Mouse (Mus musculus) thymus, postnatal 36 days (tissue): Measurements from ENCODE around the gene Gm3415.
"Not testable (repeated sequence)": the region's sequence is repeated elsewhere in the genome, so short reads cannot be mapped to it uniquely, and the experiment has no call there.

Experiments used
- DNase-seq, 2 experiments: peaks; one replicate each; pipeline ENCODE4 v3.0.0; 2022; ENCODE audit warnings: mixed read lengths in 2 of 2

Gene Gm3415

DNA sequence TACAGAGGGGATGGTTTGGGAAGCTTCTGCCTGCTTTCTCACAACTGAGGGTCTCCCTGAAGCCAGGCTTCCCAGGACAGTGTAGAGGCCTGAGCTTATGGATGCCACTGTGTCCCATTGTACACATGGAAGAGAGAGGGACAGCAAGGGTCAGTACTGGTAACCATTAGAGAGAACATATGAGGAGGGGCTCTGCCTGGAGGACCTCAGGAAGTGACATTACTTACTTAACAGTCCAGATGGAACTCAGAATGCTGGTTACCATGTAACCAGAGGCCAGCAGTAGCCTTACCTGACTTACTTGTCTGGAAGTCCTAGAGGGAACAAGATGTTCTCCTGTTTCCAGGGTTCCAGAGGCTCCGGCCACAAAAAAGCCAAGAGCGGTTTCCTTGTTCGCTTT is at the start of gene Gm3415:
Gene Gm3415 (plus strand): TSS at position 301 of the 400 bp plus-strand sequence.
- DNase-seq = not testable (repeated sequence)

DNA sequence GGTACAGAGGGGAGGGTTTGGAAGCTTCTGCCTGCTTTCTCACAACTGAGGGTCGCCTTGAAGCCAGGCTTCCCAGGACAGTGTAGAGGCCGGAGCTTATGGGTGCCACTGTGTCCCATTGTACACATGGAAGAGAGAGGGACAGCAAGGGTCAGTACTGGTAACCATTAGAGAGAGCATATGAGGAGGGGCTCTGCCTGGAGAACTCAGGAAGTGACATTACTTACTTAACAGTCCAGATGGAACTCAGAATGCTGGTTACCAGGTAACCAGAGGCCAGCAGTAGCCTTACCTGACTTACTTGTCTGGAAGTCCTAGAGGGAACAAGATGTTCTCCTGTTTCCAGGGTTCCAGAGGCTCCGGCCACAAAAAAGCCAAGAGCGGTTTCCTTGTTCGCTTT is 42.1 kb upstream of the Gm3415 start, which contains the start of gene Gm3402:
Gene Gm3402 (plus strand): TSS at position 301 of the 400 bp plus-strand sequence.
- not testable (repeated sequence) for DNase-seq

DNA sequence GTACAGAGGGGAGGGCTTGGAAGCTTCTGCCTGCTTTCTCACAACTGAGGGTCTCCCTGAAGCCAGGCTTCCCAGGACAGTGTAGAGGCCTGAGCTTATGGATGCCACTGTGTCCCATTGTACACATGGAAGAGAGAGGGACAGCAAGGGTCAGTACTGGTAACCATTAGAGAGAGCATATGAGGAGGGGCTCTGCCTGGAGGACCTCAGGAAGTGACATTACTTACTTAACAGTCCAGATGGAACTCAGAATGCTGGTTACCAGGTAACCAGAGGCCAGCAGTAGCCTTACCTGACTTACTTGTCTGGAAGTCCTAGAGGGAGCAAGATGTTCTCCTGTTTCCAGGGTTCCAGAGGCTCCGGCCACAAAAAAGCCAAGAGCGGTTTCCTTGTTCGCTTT is 30.4 kb upstream of the Gm3415 start, which contains the start of gene Gm3404:
Gene Gm3404 (plus strand): TSS at position 301 of the 400 bp plus-strand sequence.
- not testable (repeated sequence) for DNase-seq

DNA sequence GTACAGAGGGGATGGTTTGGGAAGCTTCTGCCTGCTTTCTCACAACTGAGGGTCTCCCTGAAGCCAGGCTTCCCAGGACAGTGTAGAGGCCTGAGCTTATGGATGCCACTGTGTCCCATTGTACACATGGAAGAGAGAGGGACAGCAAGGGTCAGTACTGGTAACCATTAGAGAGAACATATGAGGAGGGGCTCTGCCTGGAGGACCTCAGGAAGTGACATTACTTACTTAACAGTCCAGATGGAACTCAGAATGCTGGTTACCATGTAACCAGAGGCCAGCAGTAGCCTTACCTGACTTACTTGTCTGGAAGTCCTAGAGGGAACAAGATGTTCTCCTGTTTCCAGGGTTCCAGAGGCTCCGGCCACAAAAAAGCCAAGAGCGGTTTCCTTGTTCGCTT is 18.6 kb upstream of the Gm3415 start, which contains the start of gene Gm3409:
Gene Gm3409 (plus strand): TSS at position 301 of the 400 bp plus-strand sequence.
- DNase-seq = not testable (repeated sequence)

DNA sequence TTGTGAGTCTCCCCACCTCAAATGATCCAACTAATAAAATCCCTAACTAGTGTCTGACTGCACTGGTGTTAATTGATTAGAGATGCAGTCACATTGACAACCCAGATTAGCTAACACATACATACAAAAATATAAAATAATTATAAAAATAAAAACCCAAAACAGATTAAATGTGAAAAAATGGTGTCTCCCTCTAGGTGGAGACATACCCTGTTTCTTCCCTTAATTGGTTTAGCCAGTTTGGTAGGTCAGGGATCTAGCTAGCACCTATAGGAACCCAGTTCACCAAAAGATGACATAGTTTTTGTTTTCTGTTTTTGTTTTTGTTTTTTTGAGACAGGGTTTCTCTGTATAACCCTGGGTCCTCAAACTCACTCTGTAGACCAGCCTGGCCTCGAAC is 8.3 kb downstream of the Gm3415 start:
- no peak for DNase-seq

DNA sequence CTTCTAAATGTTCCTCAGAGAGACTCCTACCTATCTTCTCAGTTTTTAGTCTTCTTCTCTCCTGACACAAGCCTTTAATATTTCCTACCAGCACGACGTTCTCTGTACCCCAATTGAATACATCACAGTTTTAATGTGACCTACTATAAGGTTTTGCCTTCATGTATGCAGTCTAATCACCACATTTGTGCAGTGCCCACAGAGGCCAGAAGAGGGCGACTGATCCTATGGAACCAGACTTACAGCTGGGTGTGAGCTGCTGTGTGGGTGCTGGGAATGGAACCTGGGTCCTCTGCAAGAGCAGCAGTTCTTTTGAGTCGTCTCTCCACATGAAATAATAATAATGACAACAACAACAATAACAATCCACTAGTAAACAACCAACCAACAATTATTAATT is 11.1 kb downstream of the Gm3415 start:
- DNase-seq = peak; percentile 23 to 32

DNA sequence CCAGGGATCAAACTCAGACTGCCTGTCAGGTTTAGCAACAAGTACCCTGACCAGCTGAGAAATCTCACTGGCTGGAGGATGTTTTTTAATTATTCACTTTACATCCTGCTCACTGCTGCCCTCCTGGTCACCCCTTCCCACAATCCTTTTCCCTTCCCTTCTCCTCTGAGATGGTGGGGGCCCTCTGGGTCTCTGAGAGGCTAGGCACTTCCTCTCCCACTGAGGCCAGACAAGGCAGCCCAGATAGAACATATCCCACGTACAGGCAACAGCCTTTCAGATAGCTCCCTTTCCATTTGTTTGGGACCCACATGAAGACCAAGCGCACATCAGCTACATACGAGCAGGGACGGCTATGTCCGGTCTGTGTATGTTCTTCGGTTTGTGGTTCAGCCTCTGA is 14.2 kb downstream of the Gm3415 start:
- not testable (repeated sequence) for DNase-seq

DNA sequence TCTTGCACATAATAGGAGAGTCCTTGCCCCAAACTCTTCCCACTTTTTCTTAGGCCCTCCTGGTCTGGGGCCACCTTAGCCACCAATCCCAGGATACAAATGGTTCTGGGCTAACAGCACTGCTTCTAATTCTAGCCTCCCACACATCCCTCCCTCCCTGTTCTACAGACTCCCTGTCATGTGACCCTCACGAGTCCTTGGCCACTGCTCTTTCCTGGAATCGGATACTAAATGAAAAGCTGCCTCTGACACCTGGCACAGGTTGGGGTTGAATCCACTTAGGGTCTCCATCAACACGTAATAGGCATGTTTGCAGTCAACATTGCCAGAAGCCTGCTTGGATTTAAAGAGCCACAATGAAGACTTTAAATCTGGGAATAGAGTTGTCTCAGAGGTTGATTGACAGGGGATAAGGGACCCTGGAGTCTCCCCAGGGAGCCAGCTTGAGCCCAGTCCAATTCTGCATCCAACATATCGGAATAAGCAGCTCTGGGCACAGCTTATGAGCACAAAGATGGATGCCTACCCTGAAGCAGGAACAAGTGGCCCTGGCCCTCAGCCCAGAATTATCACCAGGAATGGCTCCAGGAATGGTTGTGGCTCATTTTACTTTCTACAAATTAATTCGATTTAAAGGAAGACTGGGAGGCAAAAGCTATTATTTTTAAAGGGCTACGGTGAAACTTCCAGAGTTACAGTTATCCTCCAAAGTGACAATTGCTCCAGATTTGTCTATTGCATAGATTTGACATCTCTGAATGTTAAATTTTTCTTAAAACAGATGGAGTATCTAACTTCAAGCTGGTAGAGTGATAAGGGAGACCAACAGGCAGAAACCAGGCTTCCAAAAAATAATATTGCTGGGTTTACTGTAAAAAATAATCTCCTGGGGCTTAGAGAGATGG is 16.1 kb downstream of the Gm3415 start:
- DNase-seq = not testable (repeated sequence)

DNA sequence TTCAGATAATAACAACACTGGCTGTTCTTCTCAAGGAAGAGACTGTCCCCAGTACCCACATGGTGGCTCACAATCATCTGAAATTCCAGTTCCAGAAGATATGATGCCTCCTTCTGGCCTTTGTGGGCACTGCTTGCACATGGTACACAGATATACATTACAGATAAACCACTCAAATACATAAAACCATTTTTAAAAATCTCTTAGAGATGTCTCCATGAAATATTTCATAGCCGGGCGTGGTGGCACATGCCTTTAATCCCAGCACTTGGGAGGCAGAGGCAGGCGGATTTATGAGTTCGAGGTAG is 16.8 kb downstream of the Gm3415 start:
- DNase-seq = not testable (repeated sequence)

DNA sequence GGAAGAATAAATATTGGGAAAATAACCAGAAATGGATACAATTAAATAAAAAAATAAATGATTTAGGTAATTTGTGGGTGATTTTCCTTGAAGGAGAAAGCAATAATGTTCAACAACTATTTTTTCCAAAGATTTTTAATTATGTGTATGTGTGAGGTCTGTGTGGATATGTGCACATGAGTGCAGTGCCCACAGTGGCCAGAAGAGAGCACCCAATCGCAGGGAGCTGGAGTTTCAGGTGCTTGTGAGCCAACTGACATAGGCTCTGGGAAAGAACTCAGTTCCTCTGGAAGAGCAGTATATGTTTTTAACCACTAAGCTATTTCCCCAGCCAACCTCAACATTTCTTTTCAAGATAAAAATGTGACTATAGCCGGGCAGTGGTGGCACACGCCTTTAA is 20.7 kb downstream of the Gm3415 start:
- DNase-seq = no peak

DNA sequence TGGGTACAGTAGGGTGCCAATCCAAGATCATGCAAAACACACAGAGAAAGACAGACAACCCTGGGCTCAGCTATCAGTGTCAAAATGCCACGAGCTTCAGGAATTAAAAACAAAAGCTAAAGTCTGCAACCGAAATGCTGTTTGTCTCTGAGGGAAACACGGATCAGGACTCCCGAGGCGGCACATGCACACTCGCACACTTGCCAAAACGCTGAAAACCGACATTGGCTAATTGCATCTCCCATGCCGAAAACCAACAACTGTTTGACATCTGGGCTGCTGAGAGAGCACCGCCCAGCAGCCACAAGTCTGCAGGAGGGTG is 28.2 kb downstream of the Gm3415 start:
- no peak for DNase-seq

DNA sequence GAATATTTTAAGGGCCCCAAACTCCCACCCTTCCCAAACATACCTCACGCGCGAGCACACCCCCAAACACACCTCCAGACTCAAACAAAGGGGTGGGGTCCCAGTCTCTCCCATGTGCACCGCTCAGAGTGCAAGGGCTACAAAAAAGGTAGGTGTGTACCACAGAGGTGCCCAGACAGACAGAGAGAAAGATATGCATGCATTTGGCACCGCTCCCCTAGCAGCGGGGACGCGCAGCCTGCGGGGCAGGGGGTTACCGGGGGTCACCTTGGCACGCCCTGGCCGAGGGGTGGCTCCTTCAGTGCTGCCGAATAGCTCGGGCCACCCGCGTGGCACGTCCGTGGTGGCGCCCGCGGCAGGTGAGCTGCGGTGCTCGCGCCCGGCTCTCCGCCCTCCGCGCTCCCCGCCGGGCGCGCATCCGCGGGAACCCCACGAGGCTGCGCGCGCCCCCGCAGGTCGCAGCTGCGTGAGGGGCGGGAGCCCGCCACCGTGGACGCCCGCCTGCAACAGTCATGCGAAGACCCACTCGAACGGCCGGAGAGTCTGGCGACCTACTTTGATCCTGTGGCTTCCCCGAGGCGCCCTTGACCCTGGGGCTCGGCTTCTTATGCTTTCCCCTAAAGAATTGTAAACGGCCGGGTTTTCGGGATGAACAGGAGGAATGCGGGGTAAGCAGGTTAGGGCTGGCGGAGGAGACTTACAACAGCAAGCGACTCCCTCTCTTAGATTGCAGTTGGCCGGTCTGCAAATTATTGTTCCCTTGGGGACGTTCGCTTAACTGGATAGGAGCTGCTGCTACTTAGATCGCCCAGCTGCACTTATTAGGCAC is 28.8 kb downstream of the Gm3415 start, which contains the start of gene Gpr12:
Gene Gpr12 (minus strand): TSS at position 762 of the 829 bp plus-strand sequence.
- DNase-seq = no peak

DNA sequence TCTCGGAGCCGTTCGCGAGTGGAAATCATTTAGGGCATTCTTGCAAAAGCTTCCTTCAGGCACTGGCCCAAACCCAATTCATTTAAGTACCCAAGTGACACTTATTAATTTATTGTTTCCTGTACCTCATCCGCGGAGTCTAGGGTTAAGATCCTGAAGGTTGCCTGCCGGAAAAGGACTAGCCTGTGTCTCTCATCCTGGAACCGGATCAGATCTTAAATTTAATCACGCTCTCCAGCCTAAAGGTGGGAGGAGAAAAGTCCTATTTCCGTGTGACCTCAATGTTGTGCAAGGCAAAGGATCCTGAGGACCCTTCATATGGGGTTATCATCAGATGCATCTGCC is 29.3 kb downstream of the Gm3415 start:
- no peak for DNase-seq

DNA sequence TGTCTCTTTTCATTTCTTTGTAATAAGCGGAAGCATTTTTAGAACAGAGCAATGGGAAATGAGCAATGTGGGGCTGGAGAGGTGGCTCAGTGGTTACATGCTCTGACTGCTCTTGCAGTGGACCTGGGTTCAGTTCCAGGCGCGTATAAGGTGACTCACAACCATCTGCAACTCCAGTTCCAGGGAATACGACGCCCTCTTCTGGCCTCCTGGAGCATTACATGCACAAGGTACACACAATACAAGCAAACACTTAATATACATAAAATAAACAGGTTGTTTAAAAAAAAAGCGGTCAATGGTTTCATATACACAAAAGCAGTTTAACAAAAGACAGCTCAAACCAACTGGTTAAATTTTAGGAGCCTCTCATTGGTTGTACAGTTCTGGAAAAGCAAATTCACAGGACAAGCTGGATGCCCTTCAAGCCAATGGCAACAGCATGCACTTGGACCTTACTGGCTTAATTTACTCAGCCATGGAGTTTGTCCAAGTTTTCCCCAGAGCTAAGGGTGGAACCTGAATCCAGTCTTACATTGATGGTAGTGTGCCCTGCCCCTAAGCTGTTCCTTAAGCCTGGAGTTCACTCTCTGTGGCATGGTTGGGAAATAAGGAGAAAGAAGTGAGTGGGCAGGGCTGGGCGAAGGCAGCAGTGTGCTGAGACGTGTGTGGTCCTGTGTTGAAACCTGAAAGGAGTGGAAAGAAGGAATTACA is 30.6 kb downstream of the Gm3415 start:
- DNase-seq = no peak

DNA sequence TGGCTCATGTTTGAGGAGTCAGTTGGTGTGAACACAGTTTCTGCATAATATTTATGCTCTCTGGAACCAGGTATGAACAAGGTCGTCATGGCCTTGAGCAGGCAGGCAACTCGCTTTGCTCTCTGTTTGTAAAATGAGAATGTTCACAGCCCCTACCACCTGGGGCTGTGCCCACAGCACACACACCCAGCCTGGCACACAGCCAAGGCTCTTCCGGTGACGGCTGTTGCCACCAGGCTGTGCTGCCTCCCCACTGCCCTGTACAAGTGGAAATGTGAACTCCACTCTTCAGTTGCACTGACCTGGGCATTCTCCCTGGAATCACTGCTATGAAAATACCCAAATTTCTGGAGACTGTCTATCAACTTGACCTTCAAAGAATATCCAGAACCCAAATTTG is 35.1 kb downstream of the Gm3415 start:
- DNase-seq = no peak

DNA sequence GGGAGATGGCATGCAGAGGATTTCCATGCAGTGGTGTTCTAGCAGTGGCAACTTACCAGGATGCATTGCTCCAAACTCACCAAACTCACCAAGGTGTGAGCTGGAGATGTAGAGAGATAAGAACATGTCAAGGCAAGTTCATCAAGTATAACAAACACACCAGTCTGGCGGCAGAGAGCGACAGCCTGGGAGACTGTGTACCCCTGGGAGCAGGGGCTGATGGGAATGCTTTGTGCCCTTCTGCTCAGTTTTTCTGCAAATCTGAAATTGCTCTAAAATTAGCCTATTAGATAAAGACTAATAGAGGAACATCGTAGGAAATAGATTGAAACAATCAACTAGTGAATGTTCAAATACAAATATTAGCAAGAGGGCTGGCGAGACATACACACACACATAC is 35.7 kb downstream of the Gm3415 start:
- no peak for DNase-seq

DNA sequence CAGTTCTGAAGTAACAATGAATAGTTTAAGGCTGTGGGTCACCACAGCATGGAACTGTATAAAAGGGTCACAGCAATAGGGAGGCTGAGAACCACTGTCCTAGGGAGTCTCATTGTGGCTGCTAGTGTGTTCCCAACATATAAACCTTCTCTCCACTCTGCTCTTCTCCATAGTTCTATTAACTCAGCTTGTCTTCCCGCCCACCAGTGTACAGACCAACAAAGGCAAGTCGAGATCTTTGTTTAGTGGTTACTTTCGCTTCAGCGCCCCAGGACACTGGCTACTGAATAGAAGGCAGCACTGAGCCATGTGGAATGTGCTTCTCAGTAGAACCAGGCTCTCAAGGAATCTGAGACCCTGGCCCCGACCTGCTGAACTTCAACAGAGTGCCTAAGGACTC is 36.6 kb downstream of the Gm3415 start:
- DNase-seq = no peak

DNA sequence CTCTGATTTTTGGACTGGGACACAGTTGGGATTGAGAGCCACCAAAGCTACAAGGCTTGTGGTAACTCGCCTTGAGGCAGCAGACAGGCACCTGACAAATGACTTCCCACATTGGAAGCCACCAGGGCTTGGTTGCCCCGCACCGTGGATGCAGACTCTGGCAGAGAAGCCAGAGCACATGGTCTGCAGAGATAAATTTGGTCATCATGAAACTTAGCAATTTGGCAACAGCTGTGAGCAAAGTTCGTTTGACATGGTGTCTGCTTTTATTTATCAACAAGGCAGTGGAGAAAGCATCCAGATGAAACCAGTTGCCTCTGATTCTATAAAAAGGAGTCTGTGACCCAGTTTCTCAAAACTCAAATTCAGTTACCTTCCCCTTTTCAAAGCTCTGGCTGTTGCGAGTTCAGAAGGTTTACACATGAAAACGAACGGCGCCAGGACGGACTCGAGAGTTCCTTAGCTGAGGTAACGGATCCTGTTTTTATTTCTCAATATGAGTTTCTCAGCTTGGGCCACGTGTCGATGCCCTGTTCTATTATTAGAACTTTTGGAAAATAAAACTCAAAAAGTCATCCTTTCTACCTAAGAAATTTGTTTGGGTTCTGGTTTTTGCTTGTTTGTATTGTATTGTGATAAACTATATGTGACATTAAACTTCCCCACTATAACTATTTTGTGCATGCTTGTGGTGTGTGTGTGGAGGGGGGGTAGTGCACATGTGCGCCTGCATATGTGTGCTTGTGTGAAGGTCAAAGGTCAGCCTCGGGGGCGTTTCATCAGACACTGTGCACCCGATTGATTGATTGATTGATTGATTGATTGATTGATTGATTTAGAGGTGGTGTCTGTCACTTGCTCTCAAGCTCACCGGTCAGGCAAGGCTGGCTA is 40.9 kb downstream of the Gm3415 start:
- no peak for DNase-seq

DNA sequence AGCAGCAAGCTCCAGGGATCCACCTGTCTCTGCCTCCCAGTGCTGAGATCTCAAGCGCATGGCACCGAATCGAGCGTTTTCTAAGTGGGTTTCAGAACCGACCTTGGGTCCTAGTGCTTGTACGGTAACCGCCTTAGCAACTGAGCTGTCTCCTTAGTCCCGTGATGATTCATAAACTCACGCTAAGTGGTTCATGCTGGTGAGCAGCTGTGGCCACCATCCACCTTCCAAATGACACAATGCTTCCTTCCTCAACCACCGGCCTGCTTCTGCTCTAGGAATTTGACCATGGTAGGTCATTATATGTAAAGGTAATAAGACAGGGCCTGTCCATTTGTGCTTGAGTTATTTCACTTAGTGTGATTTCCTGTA is 41.6 kb downstream of the Gm3415 start:
- no peak for DNase-seq

DNA sequence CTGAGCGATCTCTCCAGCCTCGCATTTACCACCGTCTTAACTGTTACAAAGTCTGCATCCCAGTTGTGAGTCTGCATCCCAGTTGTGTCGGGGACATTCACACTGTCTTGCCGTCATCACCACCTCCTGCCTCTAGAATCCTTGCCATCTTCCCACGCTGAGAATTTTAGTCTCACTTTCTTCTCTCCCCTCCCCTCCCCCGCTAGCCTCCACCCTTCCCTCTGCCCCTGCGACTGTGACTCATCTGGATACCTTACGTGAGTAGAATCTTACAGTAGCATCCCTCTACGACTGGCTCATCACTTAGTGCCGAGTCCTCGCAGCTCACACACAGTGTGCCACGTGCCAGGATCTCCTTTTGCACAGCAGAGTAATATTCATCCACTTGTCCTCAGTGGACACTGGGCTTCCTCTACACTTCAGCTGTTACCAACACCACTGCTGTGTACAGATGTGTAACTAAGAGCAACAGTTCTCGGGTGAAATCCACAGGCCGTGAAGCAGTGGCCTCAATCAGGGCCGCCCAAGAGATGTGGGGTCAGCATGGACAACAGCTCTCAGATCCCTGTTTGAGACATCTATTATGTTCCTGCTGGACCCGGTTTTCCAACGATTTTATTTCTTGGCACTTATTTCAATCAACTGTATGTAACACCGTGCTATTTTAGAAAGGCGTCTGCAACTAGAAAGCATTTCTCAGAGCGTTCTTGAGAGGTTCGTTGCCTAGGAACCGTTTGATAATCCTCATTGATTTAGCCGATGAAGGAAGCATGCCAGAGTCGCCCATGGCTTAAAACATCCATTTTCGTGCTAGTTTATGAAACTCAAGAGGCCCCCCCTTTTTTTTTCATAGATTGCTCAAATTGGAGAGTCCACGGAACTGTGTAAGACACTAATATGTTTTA is 42.5 kb downstream of the Gm3415 start:
- no peak for DNase-seq

DNA sequence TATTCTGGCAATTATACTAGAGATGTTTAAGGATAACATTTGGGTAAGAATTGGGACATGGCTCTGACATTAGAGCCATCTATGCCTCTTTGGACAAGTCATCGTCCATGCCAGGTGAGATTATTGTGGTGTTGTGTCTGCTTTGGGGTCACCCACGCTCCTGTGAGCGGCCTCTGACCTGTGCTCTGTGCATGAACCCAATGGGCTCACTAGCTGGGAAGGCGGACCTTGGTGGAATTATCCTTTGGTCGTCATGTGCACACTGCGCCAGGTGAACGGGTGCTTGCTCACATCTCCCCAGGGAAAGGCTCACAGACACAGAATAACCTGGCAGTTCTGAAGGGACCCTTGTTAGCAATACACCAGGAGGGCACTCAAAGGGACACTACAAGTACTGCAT is 43.3 kb downstream of the Gm3415 start:
- not testable (repeated sequence) for DNase-seq
